Mouse (Mus musculus): ENCODE results near the gene Tmem108.
"Not testable (repeated sequence)": the region's sequence is repeated elsewhere in the genome, so short reads cannot be mapped to it uniquely, and the experiment has no call there.

The Tmem108 gene

GRCm38 (mm10) chr9:103677811-103678210 lies 83.8 kb downstream of the Tmem108 start:
- no peak for DNase-seq

- no peak for DNase-seq
Observed at GRCm38 (mm10) chr9:103675721-103676480, 85.7 kb downstream of the Tmem108 start.

GRCm38 (mm10) chr9:103672881-103673280 lies 88.8 kb downstream of the Tmem108 start:
- no peak for DNase-seq

- not testable (repeated sequence) for DNase-seq
Observed at GRCm38 (mm10) chr9:103670592-103671113, 91.0 kb downstream of the Tmem108 start.

GRCm38 (mm10) chr9:103668830-103669229 lies 92.8 kb downstream of the Tmem108 start:
- no peak for DNase-seq

GRCm38 (mm10) chr9:103665817-103666216 lies 95.8 kb downstream of the Tmem108 start:
- no peak for DNase-seq

GRCm38 (mm10) chr9:103664151-103664550 lies 97.5 kb downstream of the Tmem108 start:
- DNase-seq, result peak; percentile 32 to 36

- no peak for DNase-seq
Observed at GRCm38 (mm10) chr9:103661873-103662272, 99.8 kb downstream of the Tmem108 start.

- DNase-seq, result no peak
Observed at GRCm38 (mm10) chr9:103657981-103658380, 103.7 kb downstream of the Tmem108 start.

GRCm38 (mm10) chr9:103657183-103657975 lies 104.3 kb downstream of the Tmem108 start:
- no peak for DNase-seq

- DNase-seq, result no peak
Observed at GRCm38 (mm10) chr9:103653995-103654587, 107.5 kb downstream of the Tmem108 start.

- peak; percentile 14 to 23 for DNase-seq
Observed at GRCm38 (mm10) chr9:103652127-103652882, 109.3 kb downstream of the Tmem108 start.

- DNase-seq, result no peak
Observed at GRCm38 (mm10) chr9:103646605-103647004, 115.0 kb downstream of the Tmem108 start.

GRCm38 (mm10) chr9:103645724-103646123 lies 115.9 kb downstream of the Tmem108 start:
- DNase-seq, result no peak

- no peak for DNase-seq
Observed at GRCm38 (mm10) chr9:103642300-103642699, 119.3 kb downstream of the Tmem108 start.

GRCm38 (mm10) chr9:103641340-103641739 lies 120.3 kb downstream of the Tmem108 start:
- no peak for DNase-seq

GRCm38 (mm10) chr9:103639413-103639812 lies 122.2 kb downstream of the Tmem108 start:
- no peak for DNase-seq

GRCm38 (mm10) chr9:103637451-103637850 lies 124.2 kb downstream of the Tmem108 start:
- no peak for DNase-seq

- DNase-seq, result no peak
Observed at GRCm38 (mm10) chr9:103636847-103637246, 124.8 kb downstream of the Tmem108 start.

GRCm38 (mm10) chr9:103628861-103629469 lies 132.7 kb downstream of the Tmem108 start:
- no peak for DNase-seq

GRCm38 (mm10) chr9:103627404-103627900 lies 134.2 kb downstream of the Tmem108 start:
- DNase-seq, result no peak

GRCm38 (mm10) chr9:103626156-103626555 lies 135.5 kb downstream of the Tmem108 start:
- DNase-seq, result no peak

Data from cerebellum, postnatal 14 days (tissue).